Mouse (Mus musculus): ENCODE data around the gene Mybpc1.

Gene Mybpc1

GRCm38 (mm10) chr10:88604943-88605342, at the start of gene Mybpc1:
TSS of gene Mybpc1 (minus strand) at chr10:88605152.
- no peak for DNase-seq (ENCODE audit: low read depth)

- DNase-seq (ENCODE audit: low read depth), result no peak
These were observed 40.5 kb upstream of the Mybpc1 start for GRCm38 (mm10) chr10:88645448-88645847.

DNA sequence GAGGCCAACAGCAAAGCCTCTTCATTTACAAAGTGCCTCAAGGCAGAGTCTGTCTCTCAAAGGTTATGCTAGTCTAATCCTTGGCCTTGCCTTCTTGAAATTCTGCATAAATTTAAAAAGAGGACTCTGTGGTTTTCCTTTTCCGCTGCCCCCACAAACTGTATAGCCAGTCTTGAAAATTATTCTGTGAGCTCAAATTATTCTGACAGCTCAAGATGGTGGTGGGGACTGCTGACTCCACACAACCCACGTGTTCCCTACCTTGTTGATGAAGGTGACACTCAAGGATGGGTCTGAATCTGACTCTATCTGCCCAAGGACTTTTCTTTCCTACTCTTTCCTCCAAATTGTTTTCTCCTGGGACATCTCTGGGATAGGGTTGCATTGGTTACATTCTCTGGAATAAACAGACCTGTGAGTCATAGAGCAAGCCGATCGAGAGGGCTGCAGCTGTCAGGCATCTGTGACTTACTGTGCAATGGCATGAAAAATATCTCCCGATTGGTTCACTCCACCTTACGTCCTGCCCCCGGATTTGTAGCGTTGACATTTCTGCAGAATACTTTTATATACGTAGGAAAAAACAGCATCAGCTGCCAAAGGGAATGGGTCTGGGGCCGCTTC, 26.5 kb upstream of the Mybpc1 start:
- DNase-seq (ENCODE audit: low read depth), result no peak

DNA sequence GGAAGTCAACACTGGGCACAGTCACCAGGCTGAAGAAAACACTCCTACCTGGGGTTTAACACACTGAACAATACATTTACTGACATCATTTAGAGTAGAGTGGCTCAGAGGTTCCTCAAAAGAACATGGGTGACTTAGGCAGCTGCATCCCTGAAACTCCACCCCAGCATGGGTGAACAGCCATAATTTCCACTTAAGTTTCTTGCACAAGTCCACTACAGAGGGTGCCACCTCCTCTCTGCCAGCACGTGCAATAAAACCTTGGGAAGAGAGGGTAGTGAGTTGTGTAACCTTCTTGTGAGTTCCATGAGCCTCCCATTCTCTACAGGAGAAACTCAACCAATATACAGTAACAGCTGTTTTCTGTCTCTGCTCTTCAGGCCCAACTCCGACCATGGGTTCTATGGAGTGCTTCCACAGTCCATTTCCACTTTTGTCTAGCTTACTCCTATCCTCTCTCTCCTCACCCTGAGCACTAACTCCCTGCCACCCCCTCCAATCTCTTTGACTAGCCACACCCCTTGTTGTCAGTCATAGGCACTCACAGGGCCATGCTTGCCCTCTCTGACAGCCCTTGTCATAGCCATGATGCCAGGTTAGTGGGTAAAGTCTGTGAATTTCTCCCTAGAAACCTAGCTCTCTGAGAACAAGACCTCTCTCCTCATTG, 25.8 kb upstream of the Mybpc1 start:
- no peak for DNase-seq (ENCODE audit: low read depth)

DNA sequence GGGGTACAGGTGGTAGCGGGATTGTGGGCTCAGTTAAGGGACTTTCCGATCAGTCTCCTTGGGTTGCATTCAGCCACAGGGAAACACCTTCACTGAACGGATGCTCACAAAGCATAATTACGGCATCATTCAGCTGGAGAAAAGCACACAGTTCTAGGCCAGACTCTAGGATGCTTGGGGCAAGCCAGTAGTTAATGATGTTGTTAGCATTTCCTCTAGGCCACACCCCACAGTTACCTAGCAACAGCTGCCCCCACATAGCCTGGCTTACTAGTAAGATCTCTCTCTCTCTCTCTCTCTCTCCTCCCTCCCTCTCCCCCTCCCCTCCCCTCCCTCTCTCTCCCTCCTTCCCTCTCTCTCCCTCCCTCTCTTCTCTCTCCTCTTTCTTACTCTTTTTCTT, 22.1 kb upstream of the Mybpc1 start:
- DNase-seq (ENCODE audit: low read depth), result no peak

GRCm38 (mm10) chr10:88626176-88626575, 21.2 kb upstream of the Mybpc1 start:
- DNase-seq (ENCODE audit: low read depth), result no peak

DNA sequence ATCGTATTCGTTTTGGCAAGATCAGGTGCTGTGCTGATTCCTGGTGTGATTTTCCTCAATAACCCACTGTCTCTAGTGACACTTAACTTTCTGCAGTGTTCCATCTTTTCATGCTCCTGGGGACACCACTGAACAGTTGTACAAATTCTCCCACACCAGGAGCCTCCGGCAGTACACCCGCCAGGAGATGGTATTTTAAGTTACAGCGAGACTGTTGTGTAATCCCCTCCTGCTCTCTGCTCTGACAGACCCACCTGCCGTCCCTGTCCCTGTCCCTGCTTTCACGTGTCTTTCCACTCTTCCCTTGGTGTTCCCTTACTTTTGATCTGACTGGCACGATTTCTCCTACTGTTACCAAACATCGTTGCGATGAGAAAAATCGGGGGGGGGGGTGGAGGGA, 19.3 kb upstream of the Mybpc1 start:
- DNase-seq (ENCODE audit: low read depth), result no peak

- DNase-seq (ENCODE audit: low read depth), result no peak
These were observed 17.7 kb upstream of the Mybpc1 start for GRCm38 (mm10) chr10:88622624-88623023.

DNA sequence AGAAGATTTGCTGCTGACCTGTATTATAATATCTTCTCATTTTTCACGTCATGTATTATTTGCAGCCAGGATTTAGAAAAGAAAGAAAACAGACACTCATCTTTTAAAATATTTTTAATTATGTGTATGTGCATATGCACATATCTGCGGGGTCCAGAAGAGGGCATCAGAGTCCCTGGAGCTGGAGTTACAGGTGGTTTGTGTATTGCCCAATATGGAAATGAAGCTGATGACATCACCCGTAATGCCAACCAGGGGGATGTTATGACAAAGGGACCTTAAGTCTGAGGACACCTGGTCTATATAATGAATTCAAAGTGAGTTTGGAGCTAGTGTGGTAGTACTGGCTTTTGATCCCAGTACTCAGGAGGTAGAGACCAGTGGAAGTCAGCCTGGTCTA, 15.9 kb upstream of the Mybpc1 start:
- DNase-seq (ENCODE audit: low read depth), result no peak

GRCm38 (mm10) chr10:88613051-88613450, 8.1 kb upstream of the Mybpc1 start:
- no peak for DNase-seq (ENCODE audit: low read depth)

DNA sequence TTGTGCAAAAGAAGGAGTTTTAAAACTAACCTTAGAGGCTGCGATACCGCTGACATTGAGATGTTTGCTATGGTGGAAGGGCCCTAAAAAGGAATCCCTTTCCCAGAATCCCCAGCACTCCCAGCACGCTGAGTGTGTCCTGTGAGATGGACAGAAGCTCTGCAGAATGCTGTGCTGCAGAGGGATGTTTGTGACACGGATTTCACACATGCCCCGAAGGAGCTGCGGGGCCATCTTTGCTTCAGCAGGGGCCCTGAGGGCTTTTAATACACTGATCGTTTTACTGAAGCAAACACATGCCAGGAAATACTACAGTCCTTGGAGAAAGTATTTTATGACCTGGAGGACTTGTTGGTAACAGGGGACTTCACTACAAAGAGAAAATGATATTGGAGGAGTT, 1.7 kb upstream of the Mybpc1 start:
- DNase-seq (ENCODE audit: low read depth), result no peak

DNA sequence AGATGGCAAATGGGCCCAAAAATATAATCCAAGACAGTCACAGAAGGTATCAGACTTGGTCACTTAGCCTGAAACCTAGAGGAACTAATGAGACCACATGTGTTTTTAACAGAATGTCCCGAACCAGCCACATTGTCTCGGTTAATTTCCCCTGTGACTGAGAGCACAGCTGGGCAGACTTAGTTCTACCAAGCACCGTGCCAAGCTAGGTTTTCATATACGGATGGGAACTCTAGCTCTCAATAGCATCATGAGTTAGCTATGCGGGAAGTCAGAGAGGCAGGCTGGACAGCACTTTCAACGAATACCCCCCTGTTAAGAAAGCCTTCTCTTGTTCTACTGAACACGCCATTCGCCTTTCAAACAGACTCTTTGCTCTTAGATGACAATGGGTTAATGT, 1.1 kb upstream of the Mybpc1 start:
- DNase-seq (ENCODE audit: low read depth), result no peak

DNA sequence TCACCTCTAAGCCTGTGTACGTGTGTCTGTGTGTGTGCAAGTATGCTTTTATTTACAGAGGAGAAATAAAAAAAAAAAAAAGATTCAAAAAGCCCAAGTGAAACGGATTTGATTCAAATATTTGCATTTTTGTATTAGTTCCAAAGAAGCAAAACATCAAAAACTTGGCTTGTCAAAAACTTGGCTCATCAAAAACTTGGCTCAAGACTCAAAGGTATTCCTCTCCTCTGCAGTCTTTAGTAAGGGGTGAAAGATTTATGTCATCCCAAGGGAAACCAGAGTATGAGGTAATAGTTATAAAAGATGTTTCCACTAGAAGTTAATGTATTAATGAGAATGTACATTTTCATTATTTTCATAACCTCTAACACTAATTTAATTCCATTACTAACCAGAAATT, 1.2 kb downstream of the Mybpc1 start:
- no peak for DNase-seq (ENCODE audit: low read depth)

GRCm38 (mm10) chr10:88603256-88603655, 1.7 kb downstream of the Mybpc1 start:
- DNase-seq (ENCODE audit: low read depth), result no peak

- DNase-seq (ENCODE audit: low read depth), result no peak
These were observed 4.4 kb downstream of the Mybpc1 start for GRCm38 (mm10) chr10:88600591-88600990.

GRCm38 (mm10) chr10:88592316-88592715, 12.6 kb downstream of the Mybpc1 start:
- DNase-seq (ENCODE audit: low read depth), result no peak

GRCm38 (mm10) chr10:88591042-88591441, 13.9 kb downstream of the Mybpc1 start:
- no peak for DNase-seq (ENCODE audit: low read depth)

DNA sequence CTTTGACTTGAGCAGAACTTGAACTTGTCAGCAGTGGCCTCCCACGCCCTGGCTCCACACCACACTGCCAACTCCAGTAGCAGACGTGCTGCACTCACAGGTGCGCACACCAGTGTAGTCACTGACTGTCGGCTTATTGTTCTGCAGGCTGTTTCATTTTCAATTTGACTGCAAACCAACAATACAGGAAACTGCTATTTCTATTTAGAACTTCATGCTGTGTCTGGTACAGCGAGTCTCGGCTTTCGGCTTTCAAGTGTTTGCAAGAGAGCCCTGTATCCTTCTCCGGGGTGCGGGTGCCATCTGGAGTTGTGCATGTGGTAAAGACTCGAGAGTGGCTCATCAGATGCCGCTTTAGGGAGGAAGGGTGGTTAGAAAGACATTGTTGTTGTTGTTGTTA, 20.5 kb downstream of the Mybpc1 start:
- DNase-seq (ENCODE audit: low read depth), result peak; percentile 62

DNA sequence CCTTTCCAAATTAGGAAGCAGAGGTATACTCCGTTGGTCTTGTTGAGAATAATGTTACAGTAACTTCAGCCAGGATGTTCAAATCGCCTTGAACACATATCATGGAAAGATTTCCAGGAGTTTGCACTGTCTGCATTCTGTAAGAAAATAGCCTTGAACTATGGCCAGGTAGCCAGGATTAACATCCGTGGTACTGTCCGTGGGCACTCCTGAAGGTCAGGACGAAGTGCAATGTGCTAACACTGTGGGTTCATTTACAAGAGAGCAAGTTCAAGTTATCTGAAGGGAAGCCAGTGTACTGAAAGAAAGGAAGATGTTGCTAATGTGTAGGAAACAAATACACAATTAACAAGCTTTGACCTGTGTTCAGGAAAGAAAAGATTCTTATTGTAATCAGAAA, 24.2 kb downstream of the Mybpc1 start:
- no peak for DNase-seq (ENCODE audit: low read depth)

GRCm38 (mm10) chr10:88578651-88579050, 26.3 kb downstream of the Mybpc1 start:
- no peak for DNase-seq (ENCODE audit: low read depth)

GRCm38 (mm10) chr10:88574115-88574635, 30.8 kb downstream of the Mybpc1 start:
- DNase-seq (ENCODE audit: low read depth), result no peak

DNA sequence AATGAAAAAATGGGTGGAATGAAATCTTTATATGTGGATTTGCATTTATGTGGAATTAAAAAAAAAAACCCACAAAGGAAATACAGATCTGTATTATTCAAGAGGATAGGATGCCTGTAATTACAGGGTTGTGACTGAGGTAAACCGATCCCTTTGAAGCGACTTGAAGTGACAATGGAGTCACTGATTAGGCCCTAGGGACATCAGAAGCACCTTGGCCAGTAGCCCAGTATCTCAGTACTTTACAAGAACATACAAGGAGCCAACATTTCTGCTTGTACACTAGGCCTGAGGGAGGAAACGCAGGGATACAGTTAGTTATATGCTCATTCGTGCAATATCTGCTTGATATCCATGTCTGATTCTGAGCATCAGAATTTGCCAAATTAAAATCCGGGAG, 32.8 kb downstream of the Mybpc1 start:
- no peak for DNase-seq (ENCODE audit: low read depth)

GRCm38 (mm10) chr10:88557046-88557445, 47.9 kb downstream of the Mybpc1 start:
- no peak for DNase-seq (ENCODE audit: low read depth)

DNA sequence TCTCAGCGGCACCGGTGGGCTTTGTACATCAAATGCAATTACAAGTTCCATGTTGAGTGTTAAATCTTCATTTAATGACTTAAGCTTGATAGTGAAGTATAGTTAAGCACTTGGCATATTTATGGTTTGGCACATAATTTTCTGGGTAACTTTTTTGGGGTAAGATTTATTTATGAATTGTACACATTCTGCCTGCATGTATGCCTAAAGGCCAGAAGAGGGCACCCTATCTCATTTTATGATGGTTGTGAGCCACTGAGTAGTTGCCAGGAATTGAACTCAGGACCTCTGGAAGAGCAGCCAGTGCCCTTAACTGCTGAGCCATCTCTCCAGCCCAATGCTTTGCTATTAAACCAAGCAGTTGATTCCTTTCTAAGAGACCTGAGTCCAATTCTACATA, 52.2 kb downstream of the Mybpc1 start:
- no peak for DNase-seq (ENCODE audit: low read depth)

All from naive thymus-derived CD4-positive, alpha-beta T cell, adult 2 months (primary cell).